Mouse (Mus musculus) gonadal fat pad, adult 2 months (tissue): ENCODE measurements around the gene AB124611. TPM values are rescaled to one million over a fixed set of nuclear protein-coding genes. Genes with fewer than 3 reads are reported as not detected.
"Not testable (repeated sequence)": the region's sequence is repeated elsewhere in the genome, so short reads cannot be mapped to it uniquely, and the experiment has no call there.

Experiments used
- DNase-seq: peaks from one replicate; pipeline ENCODE4 v3.0.0-alpha.2; 2012; ENCODE audit warnings: low read depth
- polyA plus RNA-seq: library from polyadenylated mRNA; depleted of rRNA; stranded (reverse); fragments of >200 nt; gene quantifications from 2 replicates; pipeline ENCODE4 v1.2.3, GENCODE M21; 2012

AB124611 gene
- polyA plus RNA-seq, 1 experiment = 3.5 TPM

DNA sequence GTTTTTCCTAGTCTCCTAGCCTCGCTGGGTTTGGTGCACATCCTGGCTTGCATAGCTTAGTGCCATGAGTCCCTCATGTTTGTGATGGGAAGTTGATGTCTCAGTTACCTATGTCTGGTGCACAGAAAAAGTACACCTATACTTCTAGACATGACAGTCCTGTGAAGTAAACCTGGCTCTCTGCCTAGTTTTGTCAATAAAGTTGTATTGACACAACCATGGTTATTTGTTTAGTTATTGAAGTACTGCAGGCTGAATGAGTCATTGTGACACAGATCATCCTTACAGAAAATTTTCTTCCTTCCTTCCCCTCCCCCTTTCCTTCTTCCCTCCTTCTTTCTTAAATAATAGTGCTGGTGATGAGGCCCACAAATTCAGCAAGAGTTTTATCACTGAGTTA is 38.4 kb downstream of the AB124611 start:
- DNase-seq = no peak

GRCm38 (mm10) chr9:21565004-21565586 is 39.1 kb downstream of the AB124611 start:
- DNase-seq = no peak

DNA sequence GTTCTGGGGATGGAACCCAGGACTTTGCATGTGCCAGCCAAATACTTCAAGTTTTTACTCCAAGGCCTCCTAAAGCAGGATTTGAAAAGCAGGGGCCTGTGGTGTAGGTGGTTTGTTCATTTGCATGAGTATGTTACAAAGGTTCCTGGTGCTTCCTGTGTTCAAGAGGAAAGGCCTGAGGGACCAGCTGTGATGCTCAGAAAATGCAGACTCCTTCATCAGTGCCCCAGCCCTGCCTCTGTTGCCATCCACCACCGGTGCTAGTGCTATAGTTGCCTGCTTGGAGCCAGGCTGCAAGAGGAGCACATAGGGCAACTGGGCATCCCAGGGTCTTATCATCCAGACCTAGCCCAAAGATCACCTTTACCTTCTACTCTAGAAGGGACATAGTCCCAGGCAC is 40.6 kb downstream of the AB124611 start:
- no peak for DNase-seq

DNA sequence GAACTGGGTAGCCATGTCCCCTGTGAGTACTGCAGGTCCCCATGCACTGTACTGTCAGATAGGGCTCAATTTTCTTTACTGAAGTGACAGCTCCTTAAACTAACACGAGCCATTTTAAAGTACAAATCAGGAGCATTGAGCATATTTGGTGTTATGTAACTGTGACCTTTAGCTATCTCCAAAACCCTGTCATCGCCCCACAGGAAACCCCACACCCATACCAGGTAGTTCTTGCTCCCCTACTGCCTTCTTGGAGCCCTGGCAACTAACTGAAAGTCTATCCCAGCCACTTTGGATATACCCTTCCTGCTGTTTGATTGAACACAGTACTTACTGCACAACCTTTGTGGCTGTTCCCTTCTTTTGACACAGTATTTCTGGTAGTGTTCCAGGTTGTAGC is 41.1 kb downstream of the AB124611 start:
- no peak for DNase-seq

DNA sequence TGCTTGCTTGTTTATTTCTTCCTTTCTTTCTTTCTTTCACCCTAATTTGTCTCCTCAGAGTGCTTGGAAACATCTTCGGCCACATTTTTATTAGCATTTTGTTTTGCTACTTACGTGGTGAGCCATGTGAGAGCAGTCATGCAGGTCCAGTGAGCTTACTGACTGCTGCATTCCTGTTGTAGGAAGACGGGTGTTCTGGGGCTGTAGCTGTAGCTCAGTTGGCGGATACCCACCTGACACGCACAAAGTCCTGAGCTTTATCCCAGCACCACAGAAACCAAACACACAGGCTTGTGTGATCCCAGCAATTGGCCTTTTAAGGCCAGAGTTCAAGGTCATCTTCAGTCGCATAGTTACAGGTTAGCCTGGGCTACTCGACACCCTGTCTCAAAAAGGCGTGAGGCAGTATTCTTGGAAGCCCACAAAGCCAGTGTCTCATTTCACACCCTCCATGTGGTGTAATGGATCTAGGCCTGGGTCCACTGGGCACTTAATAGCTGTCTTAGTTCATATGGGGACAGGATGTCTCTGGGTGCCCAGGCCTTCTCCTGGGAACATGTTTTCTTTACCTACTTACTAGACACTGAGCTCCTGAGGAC is 42.8 kb downstream of the AB124611 start:
- no peak for DNase-seq

GRCm38 (mm10) chr9:21574012-21574801 is 48.2 kb downstream of the AB124611 start:
- DNase-seq = no peak

- no peak for DNase-seq
Measured at GRCm38 (mm10) chr9:21575253-21575652, 49.3 kb downstream of the AB124611 start.

DNA sequence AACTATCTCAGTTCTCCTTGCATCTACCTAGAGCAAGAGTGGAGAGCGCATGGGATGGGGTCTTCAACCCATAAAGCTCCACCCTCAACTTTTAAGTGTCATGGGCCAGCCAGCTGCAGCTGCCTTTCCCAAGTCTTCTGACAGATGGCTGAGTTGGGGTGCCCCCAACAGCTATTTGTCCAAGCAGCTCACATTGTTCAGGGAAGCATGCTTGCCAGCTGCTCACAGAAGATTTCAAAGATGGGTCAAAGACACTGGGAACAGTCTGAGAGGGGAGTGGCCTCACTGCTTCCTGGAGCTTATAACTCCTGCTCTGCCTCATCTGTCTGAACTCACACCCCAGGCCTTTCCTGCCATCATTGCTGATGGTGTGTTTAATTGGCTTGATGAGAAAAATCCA is 50.3 kb downstream of the AB124611 start:
- no peak for DNase-seq

GRCm38 (mm10) chr9:21578226-21578625 is 52.2 kb downstream of the AB124611 start:
- no peak for DNase-seq

- no peak for DNase-seq
Measured at GRCm38 (mm10) chr9:21585401-21585800, 59.4 kb downstream of the AB124611 start.

- DNase-seq = no peak
Measured at GRCm38 (mm10) chr9:21587678-21588349, 61.8 kb downstream of the AB124611 start.

GRCm38 (mm10) chr9:21588350-21588749 is 62.4 kb downstream of the AB124611 start:
- DNase-seq = no peak

- no peak for DNase-seq
Measured at GRCm38 (mm10) chr9:21589538-21589937, 63.6 kb downstream of the AB124611 start.

- DNase-seq = no peak
Measured at GRCm38 (mm10) chr9:21591127-21591830, 65.3 kb downstream of the AB124611 start.

DNA sequence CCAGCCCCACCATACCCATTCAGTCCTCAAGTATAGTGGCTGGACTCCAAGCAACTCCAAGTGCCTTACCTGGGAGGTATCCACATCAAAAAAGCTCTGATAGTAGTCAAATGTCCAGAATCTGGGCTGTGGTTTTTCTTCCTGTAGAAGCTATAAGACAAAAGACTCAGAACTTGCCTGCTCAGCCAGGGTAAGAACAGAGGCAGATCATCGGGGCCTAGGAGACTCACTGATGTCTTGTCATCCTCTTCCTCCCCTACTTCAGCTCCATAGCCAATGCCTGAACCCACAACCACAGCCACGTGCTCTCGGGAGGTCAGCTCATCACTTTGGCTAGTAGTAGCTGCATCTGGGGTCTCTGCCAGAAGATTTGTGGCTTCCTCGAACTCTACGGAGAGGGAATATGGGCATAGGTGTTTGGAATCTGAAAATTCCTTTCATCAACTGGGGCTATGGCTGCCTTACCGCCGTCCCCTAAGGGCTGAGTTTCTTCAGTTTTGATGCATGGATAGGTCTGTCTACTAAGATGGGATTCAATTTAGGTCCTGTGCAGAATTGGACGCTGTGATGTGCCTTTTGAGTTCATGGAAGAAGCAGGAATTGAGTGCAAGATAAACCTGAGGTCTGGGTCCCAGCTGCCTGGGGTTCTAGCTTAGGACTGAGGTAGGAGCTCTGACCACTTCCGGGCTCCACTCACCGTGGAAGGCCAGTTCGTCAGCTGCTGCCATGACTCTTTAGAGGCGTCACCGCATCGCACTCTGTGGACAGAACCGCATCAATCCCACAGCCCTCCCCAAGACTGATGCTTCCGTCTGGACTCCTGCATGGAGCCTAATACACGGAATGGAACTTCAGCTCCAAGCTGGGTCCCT is 66.1 kb downstream of the AB124611 start:
- DNase-seq = no peak

GRCm38 (mm10) chr9:21592703-21593121 is 66.7 kb downstream of the AB124611 start, which contains the start of the genes Timm29 and Yipf2:
TSS of gene Timm29 (plus strand) at chr9:21592722.
TSS of gene Yipf2 (minus strand) at chr9:21592828.
- DNase-seq = peak; percentile 87

GRCm38 (mm10) chr9:21593122-21593721 is 67.2 kb downstream of the AB124611 start:
- DNase-seq = no peak

- not testable (repeated sequence) for DNase-seq
Measured at GRCm38 (mm10) chr9:21594350-21594749, 68.4 kb downstream of the AB124611 start.

- DNase-seq = peak; percentile 58
Measured at GRCm38 (mm10) chr9:21594838-21595237, 68.9 kb downstream of the AB124611 start.
